Mouse (Mus musculus) adrenal gland, postnatal 10 days (tissue): ENCODE results near the gene 6430571L13Rik. TPM values are rescaled to one million over a fixed set of nuclear protein-coding genes. Genes with fewer than 3 reads are reported as not detected.
A peak's percentile ranks its signal among the peaks of the same experiment; 100 is the strongest.

Source experiments
- DNase-seq: peaks from one replicate; pipeline ENCODE4 v3.0.0; 2021; ENCODE audit warnings: mixed read lengths
- total RNA-seq, 2 experiments: library from RNA; stranded (reverse); gene quantifications; 2 replicates each; pipeline ENCODE4 v1.2.3; 2021

Gene 6430571L13Rik
- total RNA-seq, 2 experiments from 2014 or later: 4.0 to 10.9 TPM

DNA sequence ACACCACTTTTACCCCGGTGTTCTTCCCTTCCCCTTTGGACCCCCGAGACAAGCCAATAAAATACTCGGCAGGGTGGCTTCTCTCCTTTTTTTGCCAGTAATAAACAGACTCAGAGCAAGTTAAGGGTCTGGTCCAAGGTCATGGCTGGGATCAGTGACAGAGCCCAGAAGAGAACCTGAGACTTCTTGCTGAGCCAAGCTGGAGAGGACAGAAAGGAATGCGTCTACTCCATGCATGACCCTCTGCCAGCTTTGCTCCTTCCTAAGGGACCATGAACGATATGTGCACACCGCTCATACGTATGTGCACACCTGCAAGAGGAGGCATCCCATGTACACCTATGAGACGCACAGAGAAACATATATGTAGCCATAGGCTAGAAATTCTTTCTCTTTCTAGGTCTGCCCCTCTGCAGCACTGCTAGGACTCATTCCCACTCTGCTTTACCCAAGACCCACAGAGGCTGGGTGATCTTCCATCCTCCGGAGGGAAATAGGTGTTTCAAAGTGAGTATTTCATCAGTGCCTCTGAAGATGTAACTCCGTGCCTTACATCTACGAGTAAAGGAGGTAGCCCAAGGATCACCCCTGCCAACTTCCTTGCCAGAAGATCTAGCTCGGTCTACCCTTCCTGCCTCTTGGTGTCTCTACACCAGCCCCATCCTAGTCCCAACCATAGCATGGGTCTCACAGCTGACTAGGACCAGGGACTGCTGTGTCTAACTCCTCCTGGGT is 676 bp downstream of the 6430571L13Rik start:
- no peak for DNase-seq

DNA sequence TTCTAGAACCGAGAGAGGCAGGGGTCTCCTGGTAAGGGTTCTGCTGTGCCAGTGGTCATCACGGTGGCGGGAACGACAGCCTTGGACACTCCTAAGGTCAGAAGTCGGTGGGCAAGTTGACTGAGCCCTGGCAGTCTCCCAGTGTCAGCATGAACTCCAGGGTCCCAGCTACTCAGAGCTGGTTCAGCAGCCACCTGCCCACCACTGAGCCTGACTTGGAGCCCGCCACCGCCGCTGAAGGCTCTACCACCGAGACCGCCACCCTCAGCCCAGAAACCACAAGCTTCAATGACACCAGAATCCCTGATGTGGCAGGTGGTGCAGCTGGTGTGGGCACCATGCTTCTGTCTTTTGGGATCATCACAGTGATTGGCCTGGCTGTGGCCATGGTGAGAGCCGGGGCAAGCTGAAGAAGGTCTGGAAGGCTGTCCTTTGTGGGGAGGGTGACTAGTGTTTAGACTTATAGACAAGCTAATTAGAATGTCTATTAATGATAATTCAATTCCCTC is 1.9 kb downstream of the 6430571L13Rik start:
- DNase-seq: no peak

GRCm38 (mm10) chr9:107343146-107343943 is 2.9 kb downstream of the 6430571L13Rik start:
- DNase-seq: peak; percentile 62

GRCm38 (mm10) chr9:107344027-107344426 is 3.6 kb downstream of the 6430571L13Rik start:
- DNase-seq: peak; percentile 24

GRCm38 (mm10) chr9:107346081-107346480 is 5.7 kb downstream of the 6430571L13Rik start:
- no peak for DNase-seq

GRCm38 (mm10) chr9:107347586-107348183 is 7.3 kb downstream of the 6430571L13Rik start:
- DNase-seq: no peak

DNA sequence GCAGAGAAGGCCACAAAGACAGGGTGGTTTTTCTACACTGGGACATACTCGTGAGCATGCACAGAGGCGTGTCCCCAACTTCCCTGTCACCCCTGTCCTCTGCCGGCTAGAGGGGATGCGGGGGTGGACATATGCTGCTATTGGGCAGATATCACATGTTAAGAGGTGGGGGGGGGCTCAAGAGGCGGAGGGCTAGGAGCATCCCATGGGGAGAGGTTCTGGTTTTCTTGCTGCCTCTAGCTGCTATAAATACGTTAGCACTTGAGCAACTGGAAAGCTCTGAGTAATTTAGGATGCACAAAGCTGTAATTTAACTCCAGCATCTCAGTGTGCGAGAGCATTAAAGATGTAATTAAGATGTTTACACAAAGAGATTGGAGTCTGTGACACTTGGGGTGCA is 8.9 kb downstream of the 6430571L13Rik start:
- DNase-seq: no peak

DNA sequence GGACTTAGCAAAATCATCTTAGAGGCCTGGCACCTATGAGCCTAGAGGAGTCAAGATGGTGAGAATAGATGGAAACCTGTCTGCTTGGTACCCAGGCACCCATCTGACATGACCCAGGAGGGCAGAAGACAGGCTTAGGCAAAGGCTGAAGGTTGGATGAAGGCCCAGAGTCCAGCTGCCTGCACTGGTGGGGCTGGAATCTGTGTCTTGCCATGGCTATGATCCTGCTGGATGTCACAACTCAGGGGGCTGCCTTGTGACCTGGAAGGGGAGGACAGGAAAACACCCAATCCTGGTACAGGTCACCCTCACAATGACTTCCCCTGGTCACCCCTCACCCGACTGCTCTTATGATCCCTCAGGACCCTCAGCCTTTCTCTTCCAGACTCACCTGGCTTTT is 14.4 kb downstream of the 6430571L13Rik start:
- DNase-seq: no peak

GRCm38 (mm10) chr9:107355870-107356765 is 15.7 kb downstream of the 6430571L13Rik start:
- DNase-seq: peak; percentile 75

GRCm38 (mm10) chr9:107357651-107358050 is 17.2 kb downstream of the 6430571L13Rik start:
- peak; percentile 90 for DNase-seq

GRCm38 (mm10) chr9:107360989-107361388 is 20.6 kb downstream of the 6430571L13Rik start:
- no peak for DNase-seq

DNA sequence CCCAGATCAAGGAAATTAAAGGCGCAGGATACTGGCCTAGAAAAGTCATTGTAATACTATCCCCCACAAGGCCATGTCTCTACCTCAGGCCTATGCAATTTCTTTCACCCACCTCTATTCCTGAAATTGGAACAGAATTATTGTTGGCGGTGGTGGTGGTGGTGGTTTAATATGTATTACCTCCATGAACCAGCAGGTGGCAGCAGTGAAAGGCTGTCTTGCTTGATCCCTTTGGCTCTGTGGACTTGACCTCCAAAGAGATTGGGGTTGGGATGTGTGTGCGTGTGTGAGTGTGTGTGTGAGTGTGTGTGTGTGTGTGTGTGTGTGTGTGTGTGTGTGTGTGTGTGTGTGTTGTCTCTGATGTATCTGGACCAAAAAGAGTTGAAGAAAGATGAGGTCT is 26.2 kb downstream of the 6430571L13Rik start:
- DNase-seq: peak; percentile 73

DNA sequence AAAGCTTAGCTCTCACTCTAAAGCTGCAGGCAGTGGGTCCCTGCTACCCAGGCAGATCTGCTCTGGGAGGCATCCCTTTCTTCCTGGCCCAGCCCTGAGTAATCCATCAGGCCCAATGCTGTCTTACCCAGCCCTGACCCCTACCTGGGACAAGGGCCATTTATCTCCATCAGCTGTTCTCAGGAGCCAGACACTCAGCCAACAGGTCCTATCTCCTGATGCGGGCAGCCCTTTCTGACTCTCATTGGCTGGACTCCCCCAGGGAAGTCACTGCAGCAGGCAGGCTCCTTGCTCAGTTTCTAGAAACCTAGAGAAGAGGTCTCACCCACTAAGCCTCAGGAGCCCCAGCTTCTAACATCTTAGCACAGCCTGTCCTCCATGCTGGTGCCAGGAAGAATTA is 27.9 kb downstream of the 6430571L13Rik start:
- DNase-seq: no peak

DNA sequence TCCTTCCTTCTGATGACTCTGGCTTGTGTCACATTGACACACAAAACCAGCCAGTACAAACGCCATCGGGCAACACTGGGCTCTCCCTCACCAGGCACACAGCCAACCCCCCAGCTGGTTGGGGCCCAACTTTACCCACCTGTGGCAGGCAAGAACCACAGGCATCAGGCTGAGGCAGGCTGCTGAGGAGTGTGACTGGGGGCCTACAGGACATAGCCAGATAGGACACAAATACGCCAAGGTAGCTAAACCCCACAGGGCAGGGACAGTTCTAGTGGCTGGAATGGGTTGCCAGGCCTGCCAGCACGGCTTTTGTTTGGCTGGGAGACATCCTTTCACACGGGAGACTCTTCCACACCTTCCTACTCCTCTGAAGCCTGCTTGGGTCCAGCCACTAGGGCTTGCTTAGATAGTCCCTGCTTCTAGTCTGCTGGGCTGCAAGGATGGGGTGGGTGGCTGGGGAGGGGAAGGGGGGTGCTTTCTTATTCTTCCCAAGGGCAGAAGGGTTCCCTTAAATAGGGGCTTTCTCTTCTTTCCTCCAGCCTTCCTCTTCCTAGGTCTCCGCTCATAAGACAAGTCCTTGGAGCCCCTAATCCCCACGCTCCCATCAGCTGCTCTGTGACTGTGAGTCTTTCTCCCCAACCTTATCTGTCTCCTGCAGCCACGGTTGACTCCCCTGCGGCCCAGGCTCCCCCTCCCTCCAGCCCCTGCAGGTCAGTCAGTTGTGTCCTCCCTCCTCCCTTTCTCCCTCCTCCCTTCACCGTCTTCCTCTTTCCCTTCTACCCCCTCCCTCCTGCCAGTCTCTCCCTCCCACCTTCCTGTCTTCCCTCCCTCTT is 29.1 kb downstream of the 6430571L13Rik start:
- no peak for DNase-seq

GRCm38 (mm10) chr9:107370106-107370463 is 29.7 kb downstream of the 6430571L13Rik start:
- DNase-seq: no peak

DNA sequence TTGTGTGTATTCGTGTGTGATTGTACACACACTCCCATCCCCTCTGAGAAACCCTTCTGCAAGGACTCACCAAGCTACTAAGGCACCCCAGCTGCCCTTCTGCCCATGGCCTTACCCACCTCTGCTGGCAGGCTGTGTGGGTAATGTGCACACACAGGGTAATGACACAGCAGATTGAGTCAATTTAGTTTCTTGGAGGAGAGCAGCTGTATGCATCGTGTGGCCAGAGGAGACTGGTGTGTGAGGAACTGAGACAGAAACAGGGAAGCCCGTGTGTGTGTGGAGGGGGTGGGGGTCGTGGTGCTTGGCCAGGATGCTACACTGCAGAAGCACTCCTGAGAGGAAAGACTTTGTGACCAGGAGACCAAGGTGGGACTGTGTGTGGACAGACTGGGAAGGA is 32.0 kb downstream of the 6430571L13Rik start:
- no peak for DNase-seq

GRCm38 (mm10) chr9:107374623-107375022 is 34.2 kb downstream of the 6430571L13Rik start:
- DNase-seq: peak; percentile 29

DNA sequence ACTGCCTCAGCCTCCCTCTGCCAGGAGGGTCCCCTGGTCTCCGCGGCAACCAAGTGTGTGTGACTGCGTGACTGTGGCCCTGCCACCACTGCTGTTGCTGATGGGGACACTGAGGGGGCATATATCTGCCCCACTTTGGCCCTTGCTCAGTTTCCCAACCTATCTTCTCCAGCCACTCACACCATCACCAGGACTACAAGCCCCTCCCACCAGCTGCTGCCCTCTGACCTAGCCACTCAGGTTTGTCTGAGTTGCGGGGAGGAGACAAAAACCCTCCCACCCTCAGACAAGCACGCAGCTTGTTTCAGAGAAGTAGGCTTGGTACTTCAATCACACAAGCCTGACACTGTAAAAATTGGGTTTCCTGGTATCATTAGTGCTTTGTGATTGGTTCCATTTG is 35.0 kb downstream of the 6430571L13Rik start:
- no peak for DNase-seq

GRCm38 (mm10) chr9:107377961-107378512 is 37.6 kb downstream of the 6430571L13Rik start:
- no peak for DNase-seq

GRCm38 (mm10) chr9:107381723-107382122 is 41.3 kb downstream of the 6430571L13Rik start:
- peak; percentile 62 for DNase-seq

GRCm38 (mm10) chr9:107384396-107384795 is 44.0 kb downstream of the 6430571L13Rik start:
- DNase-seq: no peak
